Mouse (Mus musculus) myocyte (in vitro differentiated cells): ENCODE measurements around the gene Siglecf. TPM values are rescaled to one million over a fixed set of nuclear protein-coding genes. Genes with fewer than 3 reads are reported as not detected.
A peak's percentile ranks its signal among the peaks of the same experiment; 100 is the strongest.

Experiments used
- H3K27me3 ChIP-seq: one replicate; pipeline ENCODE4 v1.6.1; 2011; ENCODE audit not compliant: control insufficient read depth, insufficient read depth, insufficient read length
- H3K36me3 ChIP-seq: one replicate; pipeline ENCODE4 v1.6.1; 2011; ENCODE audit not compliant: control insufficient read depth, insufficient read depth
- H3K4me2 ChIP-seq: one replicate; pipeline ENCODE4 v1.6.1; 2011; ENCODE audit warnings: low read depth, control low read depth
- H3K4me3 ChIP-seq: one replicate; pipeline ENCODE4 v1.5.1; 2011; ENCODE audit warnings: mild to moderate bottlenecking, control low read depth, moderate library complexity
- H3K79me2 ChIP-seq: one replicate; pipeline ENCODE4 v1.6.1; 2011; ENCODE audit not compliant: control insufficient read depth, insufficient read depth
- H3ac ChIP-seq: one replicate; pipeline ENCODE4 v1.6.1; 2011; ENCODE audit not compliant: control insufficient read depth, insufficient read length
- CEBPB ChIP-seq: IDR thresholded peaks from 2 replicates; pipeline ENCODE4 v1.6.1; 2011; ENCODE audit warnings: mild to moderate bottlenecking, moderate library complexity; ENCODE audit not compliant: poor library complexity, insufficient read depth, severe bottlenecking
- E2F4 ChIP-seq: IDR thresholded peaks from one replicate; pipeline ENCODE4 v1.6.1; 2011; ENCODE audit warnings: mild to moderate bottlenecking, control low read depth, moderate library complexity; ENCODE audit not compliant: insufficient read depth
- MAX ChIP-seq: IDR thresholded peaks from one replicate; pipeline ENCODE4 v1.6.1; 2011; ENCODE audit warnings: low read depth, mild to moderate bottlenecking, control low read depth
- MYOD1 ChIP-seq, 3 experiments: IDR thresholded peaks; one replicate each; pipeline ENCODE4 v1.6.1; 2011; ENCODE audit warnings: control low read depth in 2 of 3, low read depth in 2 of 3, mild to moderate bottlenecking in 2 of 3, moderate library complexity in 1 of 3; ENCODE audit not compliant: insufficient read length in 2 of 3, control insufficient read depth in 1 of 3
- MYOG ChIP-seq, 3 experiments: IDR thresholded peaks; one replicate each; pipeline ENCODE4 v1.6.1; 2011; ENCODE audit warnings: control low read depth in 2 of 3, low read depth in 2 of 3, mild to moderate bottlenecking in 2 of 3; ENCODE audit not compliant: insufficient read length in 2 of 3, control insufficient read depth in 1 of 3, insufficient read depth in 1 of 3
- POLR2A ChIP-seq: IDR thresholded peaks from one replicate; pipeline ENCODE4 v1.6.1; 2011; ENCODE audit warnings: low read depth, mild to moderate bottlenecking, control low read depth, moderate library complexity; ENCODE audit not compliant: insufficient read length
- POLR2AphosphoS2 ChIP-seq: IDR thresholded peaks from one replicate; pipeline ENCODE4 v1.6.1; 2011; ENCODE audit warnings: low read depth, control low read depth; ENCODE audit not compliant: insufficient read length
- REST ChIP-seq: IDR thresholded peaks from one replicate; pipeline ENCODE4 v1.6.1; 2011; ENCODE audit warnings: mild to moderate bottlenecking, control low read depth, moderate library complexity; ENCODE audit not compliant: insufficient read depth, insufficient read length
- SRF ChIP-seq: IDR thresholded peaks from one replicate; pipeline ENCODE4 v1.6.1; 2011; ENCODE audit warnings: low read depth; ENCODE audit not compliant: control insufficient read depth, insufficient read length
- TCF12 ChIP-seq: IDR thresholded peaks from one replicate; pipeline ENCODE4 v1.6.1; 2011; ENCODE audit warnings: mild to moderate bottlenecking, control low read depth; ENCODE audit not compliant: poor library complexity, insufficient read depth, severe bottlenecking
- TCF3 ChIP-seq: IDR thresholded peaks from one replicate; pipeline ENCODE4 v1.6.1; 2011; ENCODE audit warnings: low read depth, control low read depth; ENCODE audit not compliant: insufficient read length
- USF1 ChIP-seq: IDR thresholded peaks from one replicate; pipeline ENCODE4 v1.6.1; 2011; ENCODE audit warnings: low read depth, mild to moderate bottlenecking, control low read depth, moderate library complexity
- polyA plus RNA-seq: library from polyadenylated mRNA; unstranded; fragments of >200 nt; fragmentation: generic; extraction: Trizol; gene quantifications from one replicate; pipeline ENCODE4 v1.2.1, GENCODE M21; 2012; ENCODE audit warnings: missing spikeins

The Siglecf gene
- polyA plus RNA-seq, 1 experiment = not detected

DNA sequence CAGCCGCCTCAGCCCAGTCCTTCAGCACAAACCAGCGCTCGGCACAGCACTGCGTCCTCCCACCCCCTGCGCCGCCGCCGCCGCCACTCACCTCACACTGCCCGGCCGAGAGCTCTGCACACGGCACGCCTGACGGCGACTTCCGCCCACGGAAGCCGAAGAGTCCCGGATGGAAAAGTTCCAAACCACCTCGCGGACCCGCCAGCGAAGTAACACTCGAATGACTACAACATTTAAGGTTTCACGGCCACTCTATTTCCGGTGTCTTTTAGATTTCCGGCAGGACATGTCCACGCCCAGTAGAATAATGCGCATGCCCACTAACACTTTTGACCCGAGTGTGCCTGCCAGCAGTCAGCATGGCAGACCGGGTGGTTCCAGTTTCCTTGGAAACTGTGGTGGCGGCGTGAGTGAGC, 38.1 kb upstream of the Siglecf start, which contains the start of gene Zfp715:
Zfp715 (minus strand) TSS at position 282 of the 416 bp plus-strand sequence.
- TF ChIP-seq POLR2A (peak; percentile 65), REST (no peak)
- peak within 1 kb of the TSS; percentile 23 for H3ac ChIP-seq
- H3K27me3 ChIP-seq = no peaks in the 10 kb centered on the region
- peak within 1 kb of the TSS; percentile 88 for H3K4me2 ChIP-seq
- H3K36me3 ChIP-seq = peaks cover 11% of the 10 kb centered on the region
- peak within 1 kb of the TSS; percentile 84 for H3K4me3 ChIP-seq
- peaks cover 25% of the 10 kb centered on the region for H3K79me2 ChIP-seq

DNA sequence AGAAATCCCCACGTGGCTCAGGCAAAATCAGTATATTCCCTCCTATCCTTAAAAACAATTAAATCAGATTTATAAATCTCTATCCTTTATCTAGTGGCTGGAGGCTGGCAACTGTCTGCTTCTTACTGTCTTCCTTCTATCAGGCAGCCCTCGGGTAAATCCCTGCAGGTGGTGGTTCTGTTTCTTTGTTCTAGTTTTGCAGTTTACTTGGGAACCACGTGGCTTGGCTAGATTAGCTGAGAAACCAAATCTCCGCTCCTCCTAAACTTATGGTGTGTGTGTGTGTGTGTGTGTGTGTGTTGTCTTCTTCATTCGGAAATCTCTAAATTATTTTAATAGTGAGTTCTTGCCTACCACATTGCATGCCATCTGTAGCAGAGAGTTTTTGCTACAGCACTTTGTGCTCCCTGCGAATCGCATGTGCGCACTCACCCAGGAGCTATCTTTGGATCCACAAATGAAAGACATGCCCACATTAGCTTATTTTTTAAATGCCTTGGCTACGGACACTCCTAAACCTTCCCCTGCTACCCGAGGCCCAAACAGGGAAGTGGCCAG, 24.8 kb upstream of the Siglecf start:
- H3K27me3 ChIP-seq = no peaks in the 10 kb centered on the region
- H3K79me2 ChIP-seq = no peaks in the 10 kb centered on the region
- no peaks in the 10 kb centered on the region for H3K36me3 ChIP-seq
- no peak overlapping the region for H3K4me3 ChIP-seq
- no peak for TF ChIP-seq USF1
- no peak for TF ChIP-seq MYOD1 (IDR thresholded peaks at IDR 0.05; ENCODE audit: control insufficient read depth in 1 of 3, insufficient read length in 2 of 3, low read depth in 2 of 3)
- TF ChIP-seq TCF3 = no peak
- TF ChIP-seq CEBPB = no peak
- no peak overlapping the region for H3K4me2 ChIP-seq
- H3ac ChIP-seq = no peak overlapping the region

DNA sequence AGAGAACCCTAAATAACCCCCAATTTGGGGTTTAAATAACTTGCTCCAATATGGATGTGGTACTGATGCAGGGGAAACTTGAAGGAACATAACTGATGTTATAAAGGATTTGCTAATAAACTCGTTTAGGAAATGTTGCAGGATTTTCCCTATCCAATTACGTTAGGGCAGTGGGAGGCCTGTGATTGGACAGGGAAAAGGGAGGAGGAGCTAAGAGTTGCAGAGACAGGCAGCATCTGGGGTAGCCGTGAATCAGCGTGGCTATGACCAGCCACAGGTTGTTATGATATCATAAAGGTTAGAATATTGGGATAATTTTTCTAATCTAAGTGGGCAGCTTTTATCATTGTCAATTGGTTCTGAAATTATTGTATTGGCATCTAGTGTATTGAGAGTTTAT, 23.0 kb upstream of the Siglecf start:
- TF ChIP-seq MAX (no peak), CEBPB (no peak), TCF12 (no peak), E2F4 (no peak), MYOG (IDR thresholded peaks at IDR 0.05; ENCODE audit: control insufficient read depth in 1 of 3, insufficient read depth in 1 of 3, insufficient read length in 2 of 3, low read depth in 2 of 3) (no peak), POLR2A (no peak), USF1 (no peak), TCF3 (no peak), SRF (no peak), REST (no peak), POLR2AphosphoS2 (no peak), MYOD1 (IDR thresholded peaks at IDR 0.05; ENCODE audit: control insufficient read depth in 1 of 3, insufficient read length in 2 of 3, low read depth in 2 of 3) (no peak)
- no peak overlapping the region for H3K4me2 ChIP-seq

DNA sequence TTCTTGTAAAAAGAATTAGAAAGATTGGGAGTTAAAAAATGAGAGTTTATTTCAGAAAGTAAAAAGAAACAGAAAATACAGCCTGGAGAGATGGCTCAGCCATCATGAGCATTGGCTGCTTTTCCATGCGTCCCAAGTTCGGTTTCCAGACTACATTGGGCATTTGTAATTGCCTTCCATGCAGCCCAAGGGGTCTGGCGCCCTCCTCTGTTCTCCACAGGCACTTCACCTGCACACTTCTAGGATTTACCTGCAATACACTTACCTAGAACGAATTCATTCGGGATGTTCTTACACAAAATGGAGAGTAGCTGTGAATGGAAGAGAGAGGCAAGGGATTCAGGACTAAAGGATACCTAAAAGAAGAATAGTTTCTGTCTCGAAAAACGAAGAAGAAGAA, 17.9 kb upstream of the Siglecf start:
- Histone ChIP-seq H3K36me3 (no peaks in the 10 kb centered on the region), H3K4me2 (no peak overlapping the region), H3K27me3 (no peaks in the 10 kb centered on the region), H3K4me3 (no peak overlapping the region), H3K79me2 (no peaks in the 10 kb centered on the region), H3ac (no peak overlapping the region)
- TF ChIP-seq CEBPB (no peak), POLR2AphosphoS2 (no peak), SRF (no peak), MYOD1 (IDR thresholded peaks at IDR 0.05; ENCODE audit: control insufficient read depth in 1 of 3, insufficient read length in 2 of 3, low read depth in 2 of 3) (no peak), REST (no peak), TCF3 (no peak), MAX (no peak), TCF12 (no peak), MYOG (IDR thresholded peaks at IDR 0.05; ENCODE audit: control insufficient read depth in 1 of 3, insufficient read depth in 1 of 3, insufficient read length in 2 of 3, low read depth in 2 of 3) (no peak), E2F4 (no peak), USF1 (no peak), POLR2A (no peak)

More for the DNA sequence above, 23.0 kb upstream of the Siglecf start:
- H3K27me3 ChIP-seq = no peaks in the 10 kb centered on the region
- no peak overlapping the region for H3ac ChIP-seq
- no peak overlapping the region for H3K4me3 ChIP-seq
- H3K79me2 ChIP-seq = no peaks in the 10 kb centered on the region
- H3K36me3 ChIP-seq = no peaks in the 10 kb centered on the region

- Histone ChIP-seq H3ac (no peak overlapping the region), H3K36me3 (no peaks in the 10 kb centered on the region), H3K79me2 (no peaks in the 10 kb centered on the region), H3K4me3 (no peak overlapping the region), H3K27me3 (no peaks in the 10 kb centered on the region), H3K4me2 (no peak overlapping the region)
- TF ChIP-seq MYOG (IDR thresholded peaks at IDR 0.05; ENCODE audit: control insufficient read depth in 1 of 3, insufficient read depth in 1 of 3, insufficient read length in 2 of 3, low read depth in 2 of 3) (peak in 2 of 3 experiments; percentile 21 to 59), E2F4 (no peak), CEBPB (no peak), MYOD1 (IDR thresholded peaks at IDR 0.05; ENCODE audit: control insufficient read depth in 1 of 3, insufficient read length in 2 of 3, low read depth in 2 of 3) (peak in 2 of 3 experiments; percentile 38 to 58)
Observed at GRCm38 (mm10) chr7:43333899-43334298, 17.2 kb upstream of the Siglecf start.
